Comparison of ENCODE assay signal across 1 mouse cellular context in the genomic region with DNA sequence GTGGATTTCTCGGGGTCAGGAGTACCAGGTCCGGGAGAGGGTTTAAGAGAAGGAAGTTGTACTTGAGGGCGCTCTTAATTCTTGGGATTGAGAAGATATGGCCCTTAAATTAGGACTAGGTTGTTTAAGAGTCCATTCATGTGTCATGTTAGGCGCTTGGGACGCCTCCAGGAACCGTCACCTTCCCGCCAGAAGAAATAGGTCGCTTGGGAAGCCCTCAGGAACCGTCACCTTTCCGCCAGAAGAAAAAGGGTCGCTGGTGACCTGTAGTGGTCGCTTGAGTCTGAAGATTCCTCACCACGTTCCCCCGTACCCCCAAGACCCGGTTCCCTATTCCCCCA.
TF ChIP-seq lines count a peak whose summit lies in the region.

No protein-coding gene starts in this region.

TF ChIP-seq in ES-E14, 5 proteins besides CTCF, POLR2A, EP300 and RAD21:
- no peak for TF ChIP-seq ZC3H11A (IDR thresholded peaks at IDR 0.05; ENCODE audit: borderline replicate concordance, low read depth, low read length)
- TF ChIP-seq HCFC1 (IDR thresholded peaks at IDR 0.05; ENCODE audit: borderline replicate concordance, insufficient read depth, low read length) = no peak
- TF ChIP-seq ZNF384 (IDR thresholded peaks at IDR 0.05; ENCODE audit: low read depth, low read length) = no peak
- no peak for TF ChIP-seq MAFK (IDR thresholded peaks at IDR 0.05; ENCODE audit: insufficient read depth, low read depth, low read length)
- TF ChIP-seq CHD2 (IDR thresholded peaks at IDR 0.05; ENCODE audit: low read depth, low read length) = no peak
